Mouse (Mus musculus): ENCODE data around the gene Mxd1. TPM values are rescaled to one million over a fixed set of nuclear protein-coding genes. Genes with fewer than 3 reads are reported as not detected.
A peak's percentile ranks its signal among the peaks of the same experiment; 100 is the strongest.

Gene Mxd1
- total RNA-seq, 2 experiments from 2014 or later = 9.0 to 9.6 TPM

- no peak for DNase-seq
Observed at GRCm38 (mm10) chr6:86653026-86653425, 15.9 kb downstream of the Mxd1 start.

GRCm38 (mm10) chr6:86646143-86646542, 22.8 kb downstream of the Mxd1 start:
- DNase-seq = no peak

GRCm38 (mm10) chr6:86645551-86645950, 23.4 kb downstream of the Mxd1 start:
- peak in 1 of 2 experiments; percentile 18 for DNase-seq

GRCm38 (mm10) chr6:86644775-86645400, 24.1 kb downstream of the Mxd1 start:
- DNase-seq = no peak

- no peak for DNase-seq
Observed at GRCm38 (mm10) chr6:86641716-86642115, 27.2 kb downstream of the Mxd1 start.

GRCm38 (mm10) chr6:86640776-86641175, 28.2 kb downstream of the Mxd1 start:
- peak; percentile 36 to 52 for DNase-seq

GRCm38 (mm10) chr6:86640161-86640560, 28.8 kb downstream of the Mxd1 start:
- DNase-seq = no peak

- no peak for DNase-seq
Observed at GRCm38 (mm10) chr6:86639180-86640160, 29.5 kb downstream of the Mxd1 start.

- DNase-seq = no peak
Observed at GRCm38 (mm10) chr6:86638434-86638833, 30.5 kb downstream of the Mxd1 start.

GRCm38 (mm10) chr6:86637860-86638259, 31.1 kb downstream of the Mxd1 start:
- no peak for DNase-seq

- no peak for DNase-seq
Observed at GRCm38 (mm10) chr6:86637171-86637835, 31.7 kb downstream of the Mxd1 start.

- DNase-seq = peak; percentile 56 to 58
Observed at GRCm38 (mm10) chr6:86636495-86636894, 32.5 kb downstream of the Mxd1 start.

- DNase-seq = no peak
Observed at GRCm38 (mm10) chr6:86630141-86630540, 38.8 kb downstream of the Mxd1 start.

- DNase-seq = no peak
Observed at GRCm38 (mm10) chr6:86627946-86628345, 41.0 kb downstream of the Mxd1 start, which contains the start of gene Asprv1. Asprv1 (plus strand) TSS chr6:86628164.

GRCm38 (mm10) chr6:86624074-86625030, 44.6 kb downstream of the Mxd1 start:
- DNase-seq = no peak

GRCm38 (mm10) chr6:86623201-86623600, 45.8 kb downstream of the Mxd1 start:
- no peak for DNase-seq

GRCm38 (mm10) chr6:86615301-86615700, 53.7 kb downstream of the Mxd1 start:
- no peak for DNase-seq

- peak in 1 of 2 experiments; percentile 33 for DNase-seq
Observed at GRCm38 (mm10) chr6:86610714-86611113, 58.2 kb downstream of the Mxd1 start.

- no peak for DNase-seq
Observed at GRCm38 (mm10) chr6:86609235-86609634, 59.7 kb downstream of the Mxd1 start.

GRCm38 (mm10) chr6:86607471-86607870, 61.5 kb downstream of the Mxd1 start:
- DNase-seq = no peak

GRCm38 (mm10) chr6:86606289-86606688, 62.7 kb downstream of the Mxd1 start:
- no peak for DNase-seq

Measured in adrenal gland, postnatal 36 days (tissue).